8 mouse cellular contexts compared by ENCODE assay signal in genomic region chr6:149141393-149142173, GRCm38 (mm10). TPM values are rescaled to one million over a fixed set of nuclear protein-coding genes. Genes with fewer than 3 reads are reported as not detected.
DNase-seq lines count a peak whose midpoint lies in the region; ATAC-seq and TF ChIP-seq lines count a peak whose summit lies in the region.

No protein-coding gene starts in this region.

- H3K27me3 ChIP-seq in embryonic facial prominence, embryonic 14.5 days (replicated peaks; ENCODE audit: control insufficient read depth, insufficient read depth, low read length): no peaks in the 10 kb centered on the region
- no peaks in the 10 kb centered on the region for H3K27me3 ChIP-seq in limb, embryonic 13.5 days
- H3K27me3 ChIP-seq in midbrain, embryonic 15.5 days (replicated peaks): no peaks in the 10 kb centered on the region

- H3K9me3 ChIP-seq in embryonic facial prominence, embryonic 14.5 days (ENCODE audit: control insufficient read depth, low read length): no peaks in the 10 kb centered on the region
- H3K9me3 ChIP-seq in limb, embryonic 13.5 days: 0 out of 2 replicates have a peak, but pooled peaks cover 4% of the 10 kb centered on the region
- no peaks in the 10 kb centered on the region for H3K9me3 ChIP-seq in midbrain, embryonic 15.5 days

- peak; percentile 97 for ATAC-seq in embryonic facial prominence, embryonic 14.5 days (ENCODE audit: low read depth)
- ATAC-seq in limb, embryonic 13.5 days (ENCODE audit: low FRiP score, low read depth): peak; percentile 97
- peak; percentile 95 for ATAC-seq in midbrain, embryonic 15.5 days (replicated peaks)

- peak overlapping the region; percentile 74 for H3K4me2 ChIP-seq in embryonic facial prominence, embryonic 14.5 days (ENCODE audit: low read depth, low read length)
- H3K4me2 ChIP-seq in limb, embryonic 13.5 days (replicated peaks): peak overlapping the region; percentile 70
- H3K4me2 ChIP-seq in midbrain, embryonic 15.5 days: peak overlapping the region; percentile 65

- peaks cover 7% of the 10 kb centered on the region; the same call in 1 of the 2 replicates for H3K36me3 ChIP-seq in embryonic facial prominence, embryonic 14.5 days (ENCODE audit: control insufficient read depth, insufficient read depth, low read length)
- peaks cover 16% of the 10 kb centered on the region for H3K36me3 ChIP-seq in limb, embryonic 13.5 days
- H3K36me3 ChIP-seq in midbrain, embryonic 15.5 days (replicated peaks): no peaks in the 10 kb centered on the region

- peak; percentile 40; the same call in 1 of the 2 replicates for TF ChIP-seq POLR2A in bone marrow, adult 2 months (IDR thresholded peaks at IDR 0.05; ENCODE audit: borderline replicate concordance, control insufficient read depth, low read depth, low read length)

- TF ChIP-seq CTCF in bone marrow, adult 2 months (IDR thresholded peaks at IDR 0.05; ENCODE audit: control insufficient read depth, insufficient read depth, low read length): no peak

- peak; percentile 95 for DNase-seq in A20 (ENCODE audit: low read depth, low spot score)
- peak; percentile 94 for DNase-seq in embryonic facial prominence, embryonic 14.5 days (ENCODE audit: low spot score)
- peak; percentile 82 for DNase-seq in heart, adult 8-10 months (ENCODE audit: low spot score)
- DNase-seq in kidney, adult 8-10 months: peak; percentile 85 to 88
- peak; percentile 67 to 82 for DNase-seq in spleen, adult 18-20 months

- peak overlapping the region; percentile 72 for H3K9ac ChIP-seq in embryonic facial prominence, embryonic 14.5 days (ENCODE audit: low read depth, low read length)
- H3K9ac ChIP-seq in limb, embryonic 13.5 days: peak overlapping the region; percentile 72
- peak overlapping the region; percentile 18; the same call in 1 of the 2 replicates for H3K9ac ChIP-seq in midbrain, embryonic 15.5 days

- H3K4me1 ChIP-seq in bone marrow, adult 2 months (ENCODE audit: control insufficient read depth, insufficient read depth, low read length): no peaks in the 10 kb centered on the region
- H3K4me1 ChIP-seq in embryonic facial prominence, embryonic 14.5 days (ENCODE audit: control insufficient read depth, insufficient read depth, low read length): peaks cover 8% of the 10 kb centered on the region
- H3K4me1 ChIP-seq in limb, embryonic 13.5 days: peaks cover 6% of the 10 kb centered on the region; the same call in 1 of the 2 replicates
- H3K4me1 ChIP-seq in midbrain, embryonic 15.5 days: 0 out of 2 replicates have a peak, but pooled peaks cover 5% of the 10 kb centered on the region

- no peak overlapping the region; the same call in 1 of the 2 replicates for H3K27ac ChIP-seq in bone marrow, adult 2 months (ENCODE audit: control insufficient read depth, insufficient read depth, low read depth, low read length, poor library complexity)
- peak overlapping the region; percentile 78 for H3K27ac ChIP-seq in embryonic facial prominence, embryonic 14.5 days (replicated peaks; ENCODE audit: low read depth, low read length)
- H3K27ac ChIP-seq in limb, embryonic 13.5 days: peak overlapping the region; percentile 61
- H3K27ac ChIP-seq in midbrain, embryonic 15.5 days: no peak overlapping the region

- peak overlapping the region; percentile 74 for H3K4me3 ChIP-seq in bone marrow, adult 2 months (replicated peaks; ENCODE audit: control insufficient read depth, low read depth, low read length)
- peak overlapping the region; percentile 47 for H3K4me3 ChIP-seq in embryonic facial prominence, embryonic 14.5 days (ENCODE audit: low read depth, low read length)
- peak overlapping the region; percentile 53 for H3K4me3 ChIP-seq in limb, embryonic 13.5 days
- H3K4me3 ChIP-seq in midbrain, embryonic 15.5 days: peak overlapping the region; percentile 46

- 1% methylated on average over 36 of the region's 36 CpGs for WGBS in bone marrow, adult 2 months
- 5% methylated on average over 32 of the region's 36 CpGs for WGBS in embryonic facial prominence, embryonic 14.5 days
- 6% methylated on average over 36 of the region's 36 CpGs for WGBS in limb, embryonic 13.5 days
- 5% methylated on average over 36 of the region's 36 CpGs for WGBS in midbrain, embryonic 15.5 days

RNA-seq across cellular contexts. Expression of gene Etfbkmt, which starts 1.9 kb away (rescaled TPM):
- 3.8 and 6.2 TPM in 2 replicates for polyA plus RNA-seq in bone marrow, adult 2 months (2011; ENCODE audit: insufficient read depth, insufficient read length, low replicate concordance, missing spikeins)
- polyA plus RNA-seq in embryonic facial prominence, embryonic 14.5 days (2014; fragmentation: Nextera tagmentation; extraction: Ambion mirVana): 11.1 and 12.3 TPM in 2 replicates
- total RNA-seq in heart, adult 8-10 months (2022): 10 to 100 TPM; 22.4 to 38.4 (median 26.6) TPM
- 18.2 and 18.3 TPM in 2 replicates for polyA plus RNA-seq in limb, embryonic 13.5 days (2015; fragmentation: Nextera tagmentation; extraction: Ambion mirVana)
- 6.8 and 9.8 TPM in 2 replicates for polyA plus RNA-seq in midbrain, embryonic 15.5 days (2015; fragmentation: Nextera tagmentation; extraction: Ambion mirVana)

RNA-seq across cellular contexts. Expression of gene Gm10203, which starts 11.6 kb away (rescaled TPM):
- not detected in 2 replicates for polyA plus RNA-seq in bone marrow, adult 2 months (2011; ENCODE audit: insufficient read depth, insufficient read length, low replicate concordance, missing spikeins)
- not detected in 2 replicates for polyA plus RNA-seq in embryonic facial prominence, embryonic 14.5 days (2014; fragmentation: Nextera tagmentation; extraction: Ambion mirVana)
- total RNA-seq in heart, adult 8-10 months (2022): not detected
- polyA plus RNA-seq in limb, embryonic 13.5 days (2015; fragmentation: Nextera tagmentation; extraction: Ambion mirVana): not detected in 2 replicates
- not detected in 2 replicates for polyA plus RNA-seq in midbrain, embryonic 15.5 days (2015; fragmentation: Nextera tagmentation; extraction: Ambion mirVana)

RNA-seq across cellular contexts. Expression of gene Dennd5b, which starts 40.1 kb away (rescaled TPM):
- polyA plus RNA-seq in bone marrow, adult 2 months (2011; ENCODE audit: insufficient read depth, insufficient read length, low replicate concordance, missing spikeins): 1.4 and 3.0 TPM in 2 replicates
- 4.8 and 5.7 TPM in 2 replicates for polyA plus RNA-seq in embryonic facial prominence, embryonic 14.5 days (2014; fragmentation: Nextera tagmentation; extraction: Ambion mirVana)
- total RNA-seq in heart, adult 8-10 months (2022): 10 to 100 TPM; 14.9 to 20.7 (median 17.2) TPM
- polyA plus RNA-seq in limb, embryonic 13.5 days (2015; fragmentation: Nextera tagmentation; extraction: Ambion mirVana): 6.7 and 7.2 TPM in 2 replicates
- polyA plus RNA-seq in midbrain, embryonic 15.5 days (2015; fragmentation: Nextera tagmentation; extraction: Ambion mirVana): 13.8 and 16.3 TPM in 2 replicates

RNA-seq across cellular contexts. Expression of gene Amn1, which starts 46.9 kb away (rescaled TPM):
- polyA plus RNA-seq in bone marrow, adult 2 months (2011; ENCODE audit: insufficient read depth, insufficient read length, low replicate concordance, missing spikeins): 2.6 and 4.0 TPM in 2 replicates
- 27.1 and 30.5 TPM in 2 replicates for polyA plus RNA-seq in embryonic facial prominence, embryonic 14.5 days (2014; fragmentation: Nextera tagmentation; extraction: Ambion mirVana)
- 10 to 100 TPM; 16.9 to 17.8 (median 17.6) TPM for total RNA-seq in heart, adult 8-10 months (2022)
- polyA plus RNA-seq in limb, embryonic 13.5 days (2015; fragmentation: Nextera tagmentation; extraction: Ambion mirVana): 37.9 and 41.2 TPM in 2 replicates
- polyA plus RNA-seq in midbrain, embryonic 15.5 days (2015; fragmentation: Nextera tagmentation; extraction: Ambion mirVana): 104 and 105 TPM in 2 replicates

Comparison
In these comparisons a context has a peak if more than half of its experiments do, and no peak if none do; other contexts are left out.
1. H3K27ac ChIP-seq: peak in embryonic facial prominence, embryonic 14.5 days (single experiment) and limb, embryonic 13.5 days (single experiment); none in bone marrow, adult 2 months (single experiment) and midbrain, embryonic 15.5 days (single experiment).
2. H3K9ac ChIP-seq: peak in every context shown above with its lines; median percentile 72 in embryonic facial prominence, embryonic 14.5 days; 72 in limb, embryonic 13.5 days; 18 in midbrain, embryonic 15.5 days.
3. Peak in every context shown above with its lines, with median percentiles within 50 percentile points of each other: DNase-seq, H3K4me3 ChIP-seq, ATAC-seq and H3K4me2 ChIP-seq.